Mouse (Mus musculus) MEL (cell line): ENCODE results near the gene D16Ertd472e. TPM values are rescaled to one million over a fixed set of nuclear protein-coding genes. Genes with fewer than 3 reads are reported as not detected.

Experiments used
- DNase-seq: peaks from one replicate; pipeline ENCODE4 v3.0.0; 2011; ENCODE audit warnings: low read depth, low spot score
- H3K27ac ChIP-seq: 2 replicates; pipeline ENCODE4 v1.5.1; 2012; ENCODE audit warnings: low read depth, mild to moderate bottlenecking, control low read depth, low read length, moderate library complexity; ENCODE audit not compliant: control insufficient read depth
- H3K27me3 ChIP-seq, 2 experiments: fragments of 150-350 bp in 1 of 2; sonication (generic) in 1 of 2; 2 replicates each; pipeline ENCODE4 v1.6.1; 2012; ENCODE audit warnings: low read length in 2 of 2, mild to moderate bottlenecking in 2 of 2, improper control_type of control experiment in 1 of 2, moderate library complexity in 1 of 2; ENCODE audit not compliant: insufficient read depth in 2 of 2, control insufficient read depth in 1 of 2
- H3K36me3 ChIP-seq, 2 experiments: 2 replicates each; pipeline ENCODE4 v1.6.1; 2012 to 2014; ENCODE audit warnings: low read length in 2 of 2, improper control_type of control experiment in 1 of 2, inconsistent platforms in 1 of 2, mild to moderate bottlenecking in 1 of 2; ENCODE audit not compliant: insufficient read depth in 2 of 2, control insufficient read depth in 1 of 2
- H3K4me1 ChIP-seq, 2 experiments: fragments of 150-350 bp in 1 of 2; sonication (generic) in 1 of 2; 2 replicates each; pipeline ENCODE4 v1.6.1; 2012; ENCODE audit warnings: low read length in 2 of 2, improper control_type of control experiment in 1 of 2, mild to moderate bottlenecking in 1 of 2; ENCODE audit not compliant: insufficient read depth in 2 of 2, control insufficient read depth in 1 of 2
- H3K4me3 ChIP-seq, 2 experiments: fragments of 150-350 bp in 1 of 2; sonication (generic) in 1 of 2; 2 replicates each; pipeline ENCODE4 v1.5.1; 2012; ENCODE audit warnings: low read depth in 2 of 2, low read length in 2 of 2, mild to moderate bottlenecking in 2 of 2, moderate library complexity in 2 of 2, control low read depth in 1 of 2, improper control_type of control experiment in 1 of 2; ENCODE audit not compliant: control insufficient read depth in 1 of 2, insufficient read depth in 1 of 2
- H3K79me2 ChIP-seq: 2 replicates; pipeline ENCODE4 v1.6.1; 2012; ENCODE audit warnings: mild to moderate bottlenecking, low read length, moderate library complexity; ENCODE audit not compliant: control insufficient read depth, poor library complexity, insufficient read depth
- H3K9ac ChIP-seq: 2 replicates; pipeline ENCODE4 v1.6.1; 2012; ENCODE audit warnings: low read depth, mild to moderate bottlenecking, control low read depth, low read length, moderate library complexity; ENCODE audit not compliant: control insufficient read depth, poor library complexity, severe bottlenecking
- H3K9me3 ChIP-seq: fragments of 150-350 bp; sonication (generic); replicated peaks from 2 replicates; pipeline ENCODE4 v1.6.1; 2012; ENCODE audit warnings: mild to moderate bottlenecking, low read length, improper control_type of control experiment, moderate library complexity; ENCODE audit not compliant: insufficient read depth
- EP300 ChIP-seq, 2 experiments: IDR thresholded peaks; 2 replicates each; pipeline ENCODE4 v1.6.1; 2011; ENCODE audit warnings: improper control_type of control experiment in 2 of 2, low read length in 2 of 2, low read depth in 1 of 2, mild to moderate bottlenecking in 1 of 2
- GABPA ChIP-seq: IDR thresholded peaks from 2 replicates; pipeline ENCODE4 v1.6.1; 2012; ENCODE audit warnings: low read depth, mild to moderate bottlenecking, inconsistent platforms, low read length, improper control_type of control experiment, moderate library complexity
- JUND ChIP-seq: IDR thresholded peaks from 2 replicates; pipeline ENCODE4 v1.6.1; 2011; ENCODE audit warnings: low read depth, mild to moderate bottlenecking, improper control_type of control experiment, low read length
- KAT2A ChIP-seq: conservative IDR thresholded peaks from 2 replicates; pipeline ENCODE4 v1.6.1; 2012; ENCODE audit warnings: low read depth, low read length, improper control_type of control experiment, inconsistent platforms
- MAX ChIP-seq: IDR thresholded peaks from 2 replicates; pipeline ENCODE4 v1.6.1; 2011; ENCODE audit warnings: low read length, improper control_type of control experiment
- MAZ ChIP-seq: IDR thresholded peaks from 2 replicates; pipeline ENCODE4 v1.6.1; 2012; ENCODE audit warnings: low read depth, mild to moderate bottlenecking, inconsistent platforms, low read length, improper control_type of control experiment
- MEF2A ChIP-seq: IDR thresholded peaks from 2 replicates; pipeline ENCODE4 v1.6.1; 2014; ENCODE audit warnings: low read depth, mild to moderate bottlenecking, inconsistent platforms, low read length, improper control_type of control experiment; ENCODE audit not compliant: poor library complexity, insufficient replicate concordance, severe bottlenecking; ENCODE audit errors: extremely low read depth
- MXI1 ChIP-seq: IDR thresholded peaks from 2 replicates; pipeline ENCODE4 v1.6.1; 2011; ENCODE audit warnings: mild to moderate bottlenecking, low read depth, low read length, improper control_type of control experiment
- MYC ChIP-seq: IDR thresholded peaks from 2 replicates; pipeline ENCODE4 v1.6.1; 2011; ENCODE audit warnings: low read depth, mild to moderate bottlenecking, low read length, improper control_type of control experiment, moderate library complexity
- NRF1 ChIP-seq: IDR thresholded peaks from 2 replicates; pipeline ENCODE4 v1.6.1; 2014; ENCODE audit warnings: low read depth, mild to moderate bottlenecking, inconsistent platforms, low read length, improper control_type of control experiment, moderate library complexity; ENCODE audit not compliant: poor library complexity, insufficient read depth, severe bottlenecking
- POLR2A ChIP-seq, 2 experiments: IDR thresholded peaks; 2 replicates each; pipeline ENCODE4 v1.6.1; 2011 to 2012; ENCODE audit warnings: low read length in 2 of 2, mild to moderate bottlenecking in 2 of 2, control low read depth in 1 of 2, improper control_type of control experiment in 1 of 2, low read depth in 1 of 2, moderate library complexity in 1 of 2; ENCODE audit not compliant: control insufficient read depth in 1 of 2, insufficient read depth in 1 of 2, poor library complexity in 1 of 2
- POLR2AphosphoS2 ChIP-seq: IDR thresholded peaks from 2 replicates; pipeline ENCODE4 v1.6.1; 2011; ENCODE audit warnings: low read length, improper control_type of control experiment
- RCOR1 ChIP-seq: IDR thresholded peaks from 2 replicates; pipeline ENCODE4 v1.6.1; 2012; ENCODE audit warnings: low read depth, mild to moderate bottlenecking, inconsistent platforms, low read length, improper control_type of control experiment
- SIN3A ChIP-seq: IDR thresholded peaks from 2 replicates; pipeline ENCODE4 v1.6.1; 2012; ENCODE audit warnings: low read length, improper control_type of control experiment, inconsistent platforms
- TAL1 ChIP-seq: IDR thresholded peaks from 2 replicates; pipeline ENCODE4 v1.6.1; 2012; ENCODE audit warnings: mild to moderate bottlenecking, inconsistent platforms, low read length, moderate library complexity, mixed read lengths
- TBP ChIP-seq: IDR thresholded peaks from 2 replicates; pipeline ENCODE4 v1.8.0; 2011; ENCODE audit warnings: low read depth, low read length, improper control_type of control experiment
- UBTF ChIP-seq: IDR thresholded peaks from 2 replicates; pipeline ENCODE4 v1.6.1; 2012; ENCODE audit warnings: low read depth, mild to moderate bottlenecking, inconsistent platforms, low read length, improper control_type of control experiment, moderate library complexity, borderline replicate concordance; ENCODE audit not compliant: insufficient read depth
- USF1 ChIP-seq: IDR thresholded peaks from 2 replicates; pipeline ENCODE4 v1.6.1; 2014; ENCODE audit warnings: low read depth, mild to moderate bottlenecking, inconsistent platforms, low read length, improper control_type of control experiment, moderate library complexity
- USF2 ChIP-seq, 2 experiments: IDR thresholded peaks; 2 replicates each; pipeline ENCODE4 v1.6.1; 2011 to 2012; ENCODE audit warnings: improper control_type of control experiment in 2 of 2, low read length in 2 of 2, borderline replicate concordance in 1 of 2, inconsistent platforms in 1 of 2, low read depth in 1 of 2, mild to moderate bottlenecking in 1 of 2; ENCODE audit not compliant: insufficient read depth in 1 of 2
- ZKSCAN1 ChIP-seq: IDR thresholded peaks from 2 replicates; pipeline ENCODE4 v1.6.1; 2012; ENCODE audit warnings: low read depth, mild to moderate bottlenecking, inconsistent platforms, low read length, improper control_type of control experiment, moderate library complexity
- ZMIZ1 ChIP-seq: IDR thresholded peaks from 2 replicates; pipeline ENCODE4 v1.6.1; 2012; ENCODE audit warnings: low read depth, mild to moderate bottlenecking, inconsistent platforms, low read length, improper control_type of control experiment, moderate library complexity
- polyA plus RNA-seq, 2 experiments: library from polyadenylated mRNA; stranded (reverse) in 1 of 2; unstranded in 1 of 2; fragments of >175 nt in 1 of 2; fragments of >200 nt in 1 of 2; gene quantifications; 2 replicates each; pipeline versions ENCODE4 v1.2.1 to v1.2.4; 2012; ENCODE audit warnings: low replicate concordance in 2 of 2, low read depth in 1 of 2; ENCODE audit not compliant: insufficient read length in 2 of 2, insufficient read depth in 1 of 2, missing spikeins in 1 of 2
- total RNA-seq: library from RNA; depleted of rRNA; stranded (reverse); fragments of 300-350 nt; gene quantifications from 2 replicates; pipeline ENCODE4 v1.2.3, GENCODE M21; 2012

D16Ertd472e gene
- total and polyA plus RNA-seq, 3 experiments, result 23.0 to 30.4 (median 23.6) TPM

- Histone ChIP-seq H3K4me1 (no peaks in the 10 kb centered on the region), H3K79me2 (no peaks in the 10 kb centered on the region), H3K9me3 (no peaks in the 10 kb centered on the region), H3K4me3 (no peak overlapping the region), H3K27ac (no peak overlapping the region)
- TF ChIP-seq RCOR1 (no peak), USF1 (no peak), KAT2A (no peak), POLR2AphosphoS2 (no peak), SIN3A (no peak), MYC (no peak), GABPA (no peak), MAZ (no peak), NRF1 (no peak), TBP (no peak), UBTF (no peak), EP300 (IDR thresholded peaks at IDR 0.05; ENCODE audit: low read depth in 1 of 2, low read length in 2 of 2) (no peak), MXI1 (no peak), ZMIZ1 (no peak), USF2 (IDR thresholded peaks at IDR 0.05; ENCODE audit: borderline replicate concordance in 1 of 2, insufficient read depth in 1 of 2, low read depth in 1 of 2, low read length in 2 of 2) (no peak), JUND (no peak), TAL1 (no peak)
- TF ChIP-seq, all 39 proteins: peak for 0
- Histone ChIP-seq H3K27me3 (no peaks in the 10 kb centered on the region), H3K36me3 (no peaks in the 10 kb centered on the region), H3K9ac (no peak overlapping the region)
- no peak for DNase-seq
These were observed 22.4 kb upstream of the D16Ertd472e start for GRCm38 (mm10) chr16:78598919-78599318.

DNA sequence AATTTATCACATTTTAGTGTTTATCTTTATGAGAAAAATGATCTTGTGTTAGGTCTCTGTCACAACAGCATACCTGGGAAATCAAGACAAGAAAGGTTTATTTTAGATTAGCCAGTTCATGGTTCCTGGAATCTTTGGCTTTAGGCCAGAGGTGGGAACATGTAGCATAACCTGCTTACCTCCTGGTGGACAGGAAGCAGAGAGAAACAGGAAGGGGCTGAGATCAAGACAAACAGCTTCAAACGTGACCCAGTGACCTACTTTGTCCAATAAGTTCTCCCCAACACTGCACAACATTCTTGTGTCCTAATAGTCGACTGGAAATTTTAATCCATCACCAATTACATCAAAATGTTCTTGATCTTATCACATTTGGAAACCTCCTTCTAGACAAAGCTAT, 19.9 kb upstream of the D16Ertd472e start:
- Histone ChIP-seq H3K4me3 (no peak overlapping the region), H3K79me2 (no peaks in the 10 kb centered on the region), H3K36me3 (no peaks in the 10 kb centered on the region), H3K4me1 (no peaks in the 10 kb centered on the region), H3K27me3 (no peaks in the 10 kb centered on the region), H3K9ac (no peak overlapping the region), H3K27ac (no peak overlapping the region), H3K9me3 (no peaks in the 10 kb centered on the region)
- no peak for DNase-seq
- no peak for TF ChIP-seq MEF2A
- TF ChIP-seq EP300 (IDR thresholded peaks at IDR 0.05; ENCODE audit: low read depth in 1 of 2, low read length in 2 of 2), result no peak
- no peak for TF ChIP-seq ZKSCAN1
- no peak for TF ChIP-seq RCOR1
- no peak for TF ChIP-seq ZMIZ1
- no peak for TF ChIP-seq POLR2A (IDR thresholded peaks at IDR 0.05; ENCODE audit: control insufficient read depth in 1 of 2, insufficient read depth in 1 of 2, low read depth in 1 of 2, low read length in 2 of 2, poor library complexity in 1 of 2)
- TF ChIP-seq MAX, result no peak
- no peak for TF ChIP-seq JUND
- no peak for TF ChIP-seq POLR2AphosphoS2
